Mouse (Mus musculus): ENCODE data around the gene Tbc1d10c.

DNA sequence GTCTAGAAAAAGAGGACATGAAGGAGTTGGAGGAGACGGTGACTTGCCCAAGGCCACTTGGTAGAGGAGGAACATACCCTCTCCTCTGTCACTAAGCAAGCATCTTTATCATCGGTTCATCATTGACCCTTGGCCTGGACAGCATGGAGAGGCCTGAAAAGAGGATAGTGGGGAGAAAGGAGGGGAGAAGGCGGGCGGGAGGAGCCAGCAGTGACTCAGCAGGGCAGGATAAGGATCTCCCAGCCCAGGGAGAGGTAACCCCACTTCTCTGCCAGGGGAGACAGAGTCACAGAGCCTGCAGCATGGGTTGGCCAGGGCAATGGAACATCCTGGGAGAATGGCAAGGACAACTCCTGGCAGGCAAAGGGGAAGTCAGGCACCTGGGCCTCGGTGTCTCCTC is 17.5 kb upstream of the Tbc1d10c start:
- no peak for TF ChIP-seq MAX (IDR thresholded peaks at IDR 0.05; ENCODE audit: low read length)
- TF ChIP-seq CTCF (conservative IDR thresholded peaks at IDR 0.05 in 1 of 2, IDR thresholded peaks at IDR 0.05 in 1 of 2; ENCODE audit: low read depth in 2 of 2, low read length in 2 of 2): no peak
